Mouse (Mus musculus) thymus, adult 2 months (tissue): Measurements from ENCODE around the gene Tcaim.

Source experiments
- CTCF ChIP-seq: fragments of 200-500 bp; IDR thresholded peaks from 2 replicates; pipeline ENCODE4 v1.5.1; 2012; ENCODE audit warnings: mild to moderate bottlenecking, control low read depth, low read length, moderate library complexity, borderline replicate concordance; ENCODE audit not compliant: control insufficient read depth, poor library complexity, insufficient read depth; ENCODE audit errors: extremely low read depth
- POLR2A ChIP-seq: fragments of 200-500 bp; IDR thresholded peaks from 2 replicates; pipeline ENCODE4 v1.6.1; 2012; ENCODE audit warnings: mild to moderate bottlenecking, low read length, control low read depth, moderate library complexity; ENCODE audit not compliant: control insufficient read depth, poor library complexity, insufficient read depth; ENCODE audit errors: extremely low read depth

GRCm38 (mm10) chr9:122814775-122815174, 9.4 kb downstream of the Tcaim start:
- TF ChIP-seq CTCF: no peak
- TF ChIP-seq POLR2A: no peak
